Mouse (Mus musculus) left cerebral cortex, postnatal 4 days (tissue): ENCODE measurements around the gene Mfsd2a. TPM values are rescaled to one million over a fixed set of nuclear protein-coding genes. Genes with fewer than 3 reads are reported as not detected.

Source experiments
- DNase-seq: peaks from one replicate; pipeline ENCODE4 v3.0.0-alpha.2; 2022
- intact Hi-C: fragments of 180-260 bp; cut with DNase I; formaldehyde crosslinking; loops from one replicate; pipeline ENCODE4 v1.15.1; 2025
- total RNA-seq, 2 experiments: library from RNA; stranded (reverse); gene quantifications; 2 replicates each; pipeline ENCODE4 v1.2.3; 2021

Gene Mfsd2a
- total RNA-seq, 2 experiments from 2014 or later: 35.4 TPM

- intact Hi-C loops: no loop called here
- no peak for DNase-seq
These were observed 21.8 kb downstream of the Mfsd2a start for GRCm38 (mm10) chr4:122939048-122939796.

DNA sequence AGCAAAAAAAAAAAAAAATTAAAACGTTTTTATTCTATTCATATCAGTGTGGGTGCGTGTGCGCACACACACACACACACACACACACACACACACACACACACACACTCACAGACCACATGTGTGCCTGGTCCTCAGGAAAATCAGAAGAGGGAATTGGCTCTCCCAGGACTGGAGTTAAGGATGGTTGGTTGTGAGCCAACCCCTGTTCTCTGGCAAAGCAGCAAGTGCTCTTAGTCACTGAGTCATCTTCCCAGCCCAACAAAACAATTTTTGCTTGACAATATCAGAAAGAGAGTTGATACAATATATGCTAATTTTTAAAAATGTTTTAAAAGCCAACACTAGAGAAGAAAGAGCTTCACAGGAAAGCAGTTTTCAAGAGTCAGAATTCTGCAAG, 23.5 kb downstream of the Mfsd2a start:
- DNase-seq: no peak
- intact Hi-C loops: no loop called here

- intact Hi-C loops: no loop called here
- no peak for DNase-seq
These were observed 25.4 kb downstream of the Mfsd2a start for GRCm38 (mm10) chr4:122935466-122936099.

DNA sequence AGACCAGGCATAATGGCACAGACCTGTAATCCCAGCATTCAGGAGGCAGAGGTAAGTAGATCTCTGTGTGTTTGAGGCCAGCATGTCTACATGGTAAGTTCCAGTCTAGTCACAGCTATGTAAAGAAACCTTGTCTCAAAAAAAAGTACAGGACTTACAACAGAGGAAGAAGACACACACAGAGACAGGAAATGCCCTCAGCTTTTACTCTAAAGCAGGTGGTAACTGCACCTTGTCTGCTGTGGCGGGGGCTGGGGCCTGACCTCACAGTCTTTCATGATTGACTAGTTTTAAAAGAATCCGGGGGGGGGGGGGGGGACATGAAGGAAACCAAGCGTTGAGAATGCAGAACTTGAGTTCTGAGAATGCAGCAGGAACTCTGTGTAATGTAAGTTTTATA, 27.1 kb downstream of the Mfsd2a start:
- DNase-seq: no peak
- intact Hi-C loops: no loop called here

DNA sequence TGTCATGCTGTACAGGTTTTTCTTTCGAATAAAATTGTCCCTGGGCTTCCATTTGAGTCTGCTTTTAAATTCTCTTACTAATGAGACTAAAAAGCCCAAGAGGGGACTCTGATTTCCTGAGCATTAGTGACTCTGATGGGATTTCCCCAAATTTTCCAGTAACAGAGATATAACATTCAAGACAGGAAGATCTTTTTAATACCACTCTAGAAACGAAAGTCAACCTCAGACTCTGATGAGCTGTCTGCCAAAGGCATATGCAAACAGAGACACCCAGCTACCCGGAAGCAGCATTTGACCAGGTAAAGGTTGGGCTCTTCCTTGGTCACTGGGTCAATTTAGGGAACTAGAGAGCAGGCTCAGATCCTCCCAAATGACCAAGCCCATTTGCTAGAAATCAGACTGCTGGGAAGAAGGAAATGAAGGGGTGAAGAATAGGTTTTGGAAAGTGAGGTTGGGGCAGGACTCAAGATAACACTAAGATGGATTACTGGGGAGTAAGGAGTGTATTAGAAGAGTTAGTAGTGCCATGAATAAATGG, 27.9 kb downstream of the Mfsd2a start:
- DNase-seq: no peak
- intact Hi-C loops: no loop called here

- intact Hi-C loops: no loop called here
These were observed 28.6 kb downstream of the Mfsd2a start for GRCm38 (mm10) chr4:122932239-122932978.

GRCm38 (mm10) chr4:122930939-122931590, 29.9 kb downstream of the Mfsd2a start:
- DNase-seq: no peak
- intact Hi-C loops: no loop called here

More at GRCm38 (mm10) chr4:122932239-122932978, 28.6 kb downstream of the Mfsd2a start:
- no peak for DNase-seq

GRCm38 (mm10) chr4:122923392-122924344, 37.3 kb downstream of the Mfsd2a start:
- intact Hi-C loops: no loop called here
- no peak for DNase-seq

GRCm38 (mm10) chr4:122922841-122923240, 38.1 kb downstream of the Mfsd2a start:
- DNase-seq: no peak
- intact Hi-C loops: no loop called here

- no peak for DNase-seq
- intact Hi-C loops: no loop called here
These were observed 45.0 kb downstream of the Mfsd2a start for GRCm38 (mm10) chr4:122915985-122916384.

GRCm38 (mm10) chr4:122914186-122914585, 46.8 kb downstream of the Mfsd2a start:
- DNase-seq: no peak
- intact Hi-C loops: no loop called here

DNA sequence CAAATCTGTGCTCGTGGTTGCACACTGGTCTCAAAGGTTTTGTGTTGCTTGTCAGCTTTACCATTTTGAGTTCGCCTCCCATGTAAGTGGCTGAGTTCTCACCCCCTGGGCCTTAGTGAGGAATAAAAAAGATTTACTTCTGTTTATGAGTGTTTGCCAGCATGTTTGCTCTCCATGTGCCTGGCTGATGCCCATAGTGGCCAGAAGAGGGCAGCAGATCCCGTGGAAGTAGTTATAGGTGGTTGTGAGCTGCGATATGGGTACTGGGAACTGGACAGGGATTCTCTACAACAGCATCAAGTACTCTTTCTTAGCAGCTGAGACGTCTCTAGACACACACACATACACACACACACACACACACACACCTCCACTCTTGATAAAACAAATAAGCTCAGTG, 48.4 kb downstream of the Mfsd2a start:
- intact Hi-C loops: no loop called here
- no peak for DNase-seq

DNA sequence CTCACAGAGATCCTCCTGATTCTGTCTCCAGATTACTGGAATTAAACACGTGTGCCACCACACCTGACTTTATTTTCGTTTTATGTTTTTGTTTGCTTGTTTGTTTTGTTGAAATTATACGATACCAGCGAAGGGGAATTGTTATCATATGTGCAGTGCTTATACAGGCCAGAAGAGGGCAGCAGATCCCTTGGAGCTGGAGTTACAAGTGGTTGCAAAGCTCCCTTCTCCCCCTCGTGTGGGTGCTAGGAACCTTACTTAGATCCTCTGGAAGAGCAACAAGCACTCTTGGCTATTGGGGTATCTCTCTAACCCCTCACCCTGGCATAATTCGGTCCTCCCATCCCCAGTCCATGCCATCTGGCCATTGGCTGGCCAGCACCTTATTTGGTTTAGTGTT, 50.4 kb downstream of the Mfsd2a start:
- intact Hi-C loops: no loop called here
- no peak for DNase-seq

- DNase-seq: no peak
- intact Hi-C loops: no loop called here
These were observed 51.3 kb downstream of the Mfsd2a start for GRCm38 (mm10) chr4:122909572-122910189.

DNA sequence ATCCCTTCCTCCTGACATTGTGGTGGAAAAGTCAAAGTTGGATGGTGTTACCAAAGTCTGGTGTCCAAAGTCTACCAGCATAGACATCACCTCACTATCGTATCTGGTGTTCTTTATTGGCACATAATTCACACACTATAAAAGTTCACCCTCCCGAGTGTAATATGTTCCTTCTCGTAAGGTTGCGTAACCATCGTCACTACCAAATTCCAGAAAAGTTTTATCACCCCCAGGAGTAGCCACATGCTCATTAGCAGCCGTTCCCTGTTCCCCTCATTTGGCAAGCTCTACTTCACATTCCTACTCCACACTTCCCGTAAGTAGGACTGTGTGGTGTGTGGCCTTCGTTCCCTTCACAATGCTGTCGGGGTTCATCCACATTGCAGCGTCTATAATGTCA, 55.6 kb downstream of the Mfsd2a start:
- intact Hi-C loops: no loop called here
- no peak for DNase-seq

GRCm38 (mm10) chr4:122903709-122904108, 57.3 kb downstream of the Mfsd2a start:
- intact Hi-C loops: no loop called here
- no peak for DNase-seq

- intact Hi-C loops: no loop called here
- DNase-seq: peak; percentile 11
These were observed 58.8 kb downstream of the Mfsd2a start for GRCm38 (mm10) chr4:122902156-122902555.

DNA sequence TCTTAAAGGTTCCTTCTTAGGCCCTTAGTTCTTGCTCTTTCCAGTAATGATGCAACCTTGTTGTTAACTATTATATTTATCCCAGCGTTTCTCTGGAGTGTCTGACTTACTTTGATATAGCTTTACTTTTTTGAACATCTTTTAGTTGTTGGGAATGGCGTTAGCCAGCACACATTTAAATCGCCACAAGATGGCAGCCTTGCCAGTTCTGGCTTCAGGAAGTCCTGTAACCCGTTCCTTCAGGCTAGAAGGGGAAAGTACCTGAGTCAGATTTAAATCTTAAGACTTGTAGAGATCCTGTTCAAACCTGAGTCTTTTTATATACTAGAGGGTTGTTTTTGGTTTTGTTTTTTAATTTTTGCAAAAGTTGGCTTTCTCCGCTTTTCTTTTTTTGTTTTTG, 62.7 kb downstream of the Mfsd2a start:
- intact Hi-C loops: loop anchor here (5.0 kb wide), 2 partner anchors 89 to 184 kb away; no protein-coding TSS in a partner anchor
- DNase-seq: peak; percentile 62

DNA sequence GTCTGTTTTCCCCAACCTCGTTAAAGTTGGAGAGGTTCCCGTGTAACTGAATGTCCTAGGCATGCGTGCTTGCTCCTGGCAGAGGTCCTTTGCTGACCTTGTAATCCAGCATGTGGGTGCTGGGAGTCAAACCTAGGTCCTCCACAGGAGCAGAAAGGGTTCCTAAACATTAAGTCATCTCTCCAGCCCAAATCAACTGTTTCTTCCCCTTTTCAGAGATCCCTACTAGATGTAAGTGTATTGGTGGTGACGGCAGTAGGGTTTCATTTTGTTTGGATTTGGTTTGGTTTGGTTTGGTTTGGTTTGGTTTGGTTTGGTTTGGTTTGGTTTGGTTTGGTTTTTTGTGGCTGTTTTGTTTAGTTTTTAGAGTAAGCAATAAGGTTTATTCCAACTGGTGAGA, 63.2 kb downstream of the Mfsd2a start:
- intact Hi-C loops: loop anchor here (5.0 kb wide), 2 partner anchors 90 to 185 kb away; no protein-coding TSS in a partner anchor
- no peak for DNase-seq
